Mouse (Mus musculus) retina, postnatal 7 days (tissue): ENCODE data around the gene Med24.

ENCODE experiments used
- DNase-seq: peaks from one replicate; pipeline ENCODE4 v3.0.0-alpha.2; 2012; ENCODE audit warnings: low read depth, low spot score

The Med24 gene

DNA sequence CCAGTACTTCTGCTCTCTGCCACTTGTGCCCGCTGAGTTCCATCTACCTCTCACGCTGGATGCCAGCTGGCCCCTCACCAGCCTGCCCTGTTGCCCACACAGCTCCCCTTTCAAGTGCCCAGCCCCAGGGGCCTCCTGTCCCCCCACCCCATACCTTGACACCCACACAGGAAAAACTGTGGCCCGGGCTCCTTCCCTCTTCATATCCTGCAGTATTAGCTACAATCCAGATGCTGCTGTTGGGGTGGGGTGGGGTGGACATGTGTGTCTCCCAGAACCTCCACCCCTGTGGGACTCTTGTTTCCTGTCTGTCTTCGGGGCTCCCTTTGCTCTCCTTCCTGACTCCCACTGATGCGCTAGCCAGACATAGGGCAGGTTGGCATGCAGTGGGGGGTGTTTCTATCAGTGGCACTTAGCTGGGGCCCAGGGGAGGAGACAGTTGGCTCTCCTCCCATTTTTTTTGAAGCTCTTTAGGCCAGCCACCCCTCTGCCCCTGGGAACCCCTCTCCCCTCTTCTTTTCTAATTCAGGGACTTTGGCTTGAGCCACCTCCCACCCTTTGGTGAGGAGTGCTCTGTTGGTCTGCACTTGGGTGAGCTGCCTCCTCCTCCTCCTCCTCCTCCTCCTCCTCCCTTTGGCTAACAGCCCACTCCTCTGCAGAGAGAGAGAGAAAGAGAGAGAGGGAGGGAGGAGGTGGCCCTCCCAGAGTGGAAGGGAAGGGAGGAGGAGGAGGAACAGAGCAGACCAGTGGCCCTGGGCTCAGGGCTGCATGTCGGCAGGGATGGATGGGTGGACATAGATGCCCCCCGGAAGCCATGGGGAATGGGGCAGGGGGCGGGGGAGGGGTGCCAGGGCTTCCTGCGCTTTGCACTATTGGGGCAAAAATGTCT is 36.4 kb upstream of the Med24 start:
- DNase-seq, result no peak

DNA sequence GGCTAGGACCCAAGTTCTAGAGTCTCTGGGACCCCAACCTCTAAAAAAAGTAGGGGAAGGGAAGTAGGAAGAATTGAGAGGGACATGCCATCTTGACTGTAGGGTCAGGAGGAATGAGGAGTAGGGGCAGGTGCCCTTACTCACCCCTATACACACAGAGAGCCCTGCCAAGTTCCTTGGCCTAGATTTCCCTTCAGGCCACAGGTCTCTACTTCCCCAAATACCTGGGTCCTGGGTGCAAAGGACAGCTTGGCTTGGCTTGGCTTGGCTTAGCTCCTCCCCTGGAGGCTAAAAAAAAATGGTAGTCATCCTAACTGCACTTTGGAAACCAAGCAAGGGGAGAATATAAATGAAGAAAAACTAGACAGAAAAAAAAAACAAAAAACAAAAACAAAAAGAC is 35.5 kb upstream of the Med24 start:
- DNase-seq, result no peak

DNA sequence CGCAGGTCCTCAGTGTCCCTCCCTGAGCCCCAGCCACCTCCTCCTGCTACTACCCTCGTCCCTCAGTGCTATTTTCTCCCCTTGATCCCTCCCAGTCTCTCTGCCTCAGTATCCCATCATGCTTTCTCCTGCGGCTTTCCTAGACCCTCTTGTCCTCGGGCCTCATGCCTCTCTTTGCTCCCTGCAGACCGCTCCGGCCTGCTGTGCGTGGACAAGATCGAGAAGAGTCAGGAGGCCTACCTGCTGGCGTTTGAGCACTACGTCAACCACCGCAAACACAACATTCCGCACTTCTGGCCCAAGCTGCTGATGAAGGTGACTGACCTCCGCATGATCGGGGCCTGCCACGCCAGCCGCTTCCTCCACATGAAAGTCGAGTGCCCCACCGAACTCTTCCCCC is 34.9 kb upstream of the Med24 start:
- no peak for DNase-seq

DNA sequence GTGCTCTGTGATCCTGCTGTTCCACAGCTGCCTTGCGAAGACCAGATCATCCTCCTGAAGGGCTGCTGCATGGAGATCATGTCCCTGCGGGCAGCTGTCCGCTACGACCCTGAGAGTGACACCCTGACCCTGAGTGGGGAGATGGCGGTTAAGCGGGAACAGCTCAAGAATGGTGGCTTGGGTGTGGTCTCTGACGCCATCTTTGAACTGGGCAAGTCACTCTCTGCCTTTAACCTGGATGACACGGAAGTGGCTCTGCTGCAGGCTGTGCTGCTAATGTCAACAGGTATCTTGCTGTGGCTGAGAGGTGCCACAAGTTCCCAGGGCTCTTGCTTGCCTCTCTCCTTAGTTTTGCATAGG is 34.2 kb upstream of the Med24 start:
- DNase-seq, result no peak

DNA sequence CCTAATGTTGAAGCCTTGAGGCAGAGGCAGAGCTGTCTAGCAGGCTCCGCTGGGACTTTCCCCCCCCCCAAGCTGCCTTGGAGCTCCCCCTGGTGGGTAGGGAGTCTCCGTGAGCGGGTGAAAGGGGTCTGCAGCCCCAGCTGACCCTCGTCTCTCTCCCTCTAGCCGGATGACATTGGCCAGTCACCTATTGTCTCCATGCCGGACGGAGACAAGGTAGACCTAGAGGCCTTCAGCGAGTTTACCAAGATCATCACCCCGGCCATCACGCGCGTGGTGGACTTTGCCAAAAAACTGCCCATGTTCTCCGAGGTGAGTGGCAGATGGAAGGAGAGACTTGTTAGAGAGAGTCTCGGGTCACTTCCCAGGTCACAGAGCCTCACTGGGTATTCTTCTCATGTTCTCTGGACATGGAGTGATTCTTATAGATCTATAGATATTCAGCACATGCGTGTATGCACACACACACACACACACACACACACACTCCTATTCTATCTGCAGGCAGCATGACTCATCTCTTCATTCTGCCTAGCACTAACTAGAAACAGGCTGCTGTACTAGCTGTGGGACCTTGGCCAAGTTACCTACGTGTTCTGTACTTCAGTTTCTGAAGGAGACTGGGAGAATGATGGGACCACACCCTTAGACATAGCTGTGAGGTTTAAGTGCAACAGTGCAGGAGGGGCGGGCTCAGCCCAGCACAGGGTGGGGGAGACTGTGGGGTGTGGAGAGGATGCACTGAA is 33.7 kb upstream of the Med24 start:
- DNase-seq, result no peak

DNA sequence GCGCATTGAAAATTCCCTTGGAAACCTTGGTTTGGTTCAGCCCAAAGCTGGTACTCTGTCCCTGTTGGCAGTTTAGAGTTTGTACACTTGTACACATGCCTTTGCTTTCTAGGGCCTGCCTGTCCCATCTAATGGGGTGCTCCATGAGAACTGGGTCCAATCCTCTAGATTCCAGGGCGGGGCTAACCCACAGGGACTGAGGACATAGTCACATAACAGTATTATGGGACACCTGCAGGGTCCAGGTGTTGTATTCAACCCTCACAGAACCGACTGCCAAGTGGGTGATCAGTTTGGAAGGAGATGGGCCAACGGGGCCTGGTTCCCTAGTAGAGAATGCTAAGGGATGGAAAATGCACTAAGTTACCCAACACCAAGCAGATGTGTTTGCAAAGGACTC is 32.7 kb upstream of the Med24 start:
- no peak for DNase-seq

DNA sequence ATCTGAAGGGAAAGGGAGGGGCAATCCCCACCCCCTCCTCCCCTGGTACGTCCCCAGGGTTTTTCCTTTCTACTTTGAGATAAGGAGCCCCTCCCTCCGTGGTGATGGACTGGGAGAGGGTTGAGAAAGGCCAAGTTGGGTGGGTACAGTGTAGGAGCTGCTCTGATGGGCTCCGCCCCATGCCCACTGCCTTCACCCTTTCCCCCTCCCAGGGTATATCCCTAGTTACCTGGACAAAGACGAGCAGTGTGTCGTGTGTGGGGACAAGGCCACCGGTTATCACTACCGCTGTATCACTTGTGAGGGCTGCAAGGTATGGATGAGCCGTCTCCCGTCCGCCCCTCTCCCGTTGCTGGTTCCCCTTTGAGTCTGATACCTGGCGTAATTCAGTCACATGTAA is 27.5 kb upstream of the Med24 start:
- DNase-seq, result no peak

DNA sequence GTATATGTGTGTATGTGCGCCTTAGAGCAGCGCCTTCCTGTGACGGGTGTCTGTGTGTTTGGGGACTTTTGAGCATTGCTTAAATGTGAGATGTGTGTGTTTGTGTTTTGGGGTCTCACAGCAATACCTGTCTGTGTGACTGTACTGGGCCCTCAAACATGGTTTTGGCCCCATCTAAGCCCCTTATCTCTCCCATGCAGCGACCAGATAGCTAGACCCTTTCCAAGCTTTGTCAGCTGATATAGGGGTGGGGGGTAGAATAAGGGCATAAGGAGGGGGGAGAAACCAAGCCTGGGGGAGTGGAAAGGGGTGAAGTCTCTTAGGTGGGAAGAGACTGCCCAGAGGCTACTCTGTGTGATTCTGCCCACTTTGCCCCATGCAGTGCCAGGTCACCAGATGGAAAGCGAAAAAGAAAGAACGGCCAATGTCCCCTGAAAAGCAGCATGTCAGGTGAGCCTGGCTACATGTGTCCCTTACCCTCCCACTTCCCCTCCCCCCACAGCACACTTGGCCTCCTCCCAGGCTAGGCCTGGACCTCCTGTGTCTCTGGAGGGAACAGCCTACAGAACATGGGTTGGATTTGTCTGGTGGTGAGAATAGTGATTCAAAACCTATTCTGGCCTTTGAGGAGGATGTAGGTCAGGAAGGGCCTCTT is 26.6 kb upstream of the Med24 start:
- DNase-seq, result no peak

DNA sequence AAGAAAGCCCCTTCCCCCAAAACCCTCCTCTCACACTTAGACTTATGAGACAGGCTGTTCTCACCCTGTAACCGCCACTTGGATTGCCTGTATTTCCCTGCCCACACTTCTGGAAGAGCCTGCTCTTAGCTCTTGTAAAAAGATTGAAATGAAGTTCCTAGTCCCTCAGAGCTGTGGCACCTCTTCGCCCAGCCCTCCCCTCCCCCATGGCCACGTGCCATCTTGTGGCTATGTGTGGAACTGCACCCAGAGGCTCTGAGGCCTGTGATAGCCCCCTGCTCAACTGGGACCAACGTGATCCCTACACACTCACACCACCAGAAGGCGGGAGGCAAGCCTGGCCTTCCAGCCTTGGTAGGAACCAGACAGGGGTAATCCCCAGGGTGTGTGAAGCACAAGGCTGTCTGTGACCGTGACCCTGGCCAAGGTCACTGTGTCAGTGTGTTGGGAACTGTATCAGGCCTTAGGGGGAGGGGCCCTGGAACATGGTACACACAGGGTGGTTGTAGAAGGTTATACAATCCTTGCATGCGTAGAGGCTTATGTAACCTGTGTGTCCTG is 25.5 kb upstream of the Med24 start:
- DNase-seq, result peak; percentile 76

DNA sequence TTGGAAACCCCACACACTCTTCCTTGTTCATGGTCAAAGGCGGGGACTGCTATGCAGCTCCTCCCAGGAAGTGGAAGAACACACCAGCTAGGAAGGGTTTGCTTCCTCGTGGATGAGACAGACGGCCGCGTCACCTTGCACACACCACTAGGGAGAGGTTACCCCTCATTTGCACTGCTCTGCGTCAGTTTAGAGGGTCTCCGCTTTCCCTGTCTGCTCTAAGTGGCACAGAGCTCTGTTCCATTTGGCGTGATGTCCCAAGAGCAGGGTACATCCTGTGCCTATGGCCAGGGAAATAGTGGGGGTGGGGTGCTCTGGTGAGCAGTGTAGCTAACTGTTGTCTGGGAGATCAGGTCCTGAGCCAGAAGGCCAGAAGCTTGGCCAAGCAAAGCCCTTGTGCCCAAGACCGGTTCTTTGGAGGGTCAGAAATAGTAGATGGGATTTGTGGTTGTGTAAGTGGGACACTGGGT is 25.0 kb upstream of the Med24 start:
- no peak for DNase-seq

DNA sequence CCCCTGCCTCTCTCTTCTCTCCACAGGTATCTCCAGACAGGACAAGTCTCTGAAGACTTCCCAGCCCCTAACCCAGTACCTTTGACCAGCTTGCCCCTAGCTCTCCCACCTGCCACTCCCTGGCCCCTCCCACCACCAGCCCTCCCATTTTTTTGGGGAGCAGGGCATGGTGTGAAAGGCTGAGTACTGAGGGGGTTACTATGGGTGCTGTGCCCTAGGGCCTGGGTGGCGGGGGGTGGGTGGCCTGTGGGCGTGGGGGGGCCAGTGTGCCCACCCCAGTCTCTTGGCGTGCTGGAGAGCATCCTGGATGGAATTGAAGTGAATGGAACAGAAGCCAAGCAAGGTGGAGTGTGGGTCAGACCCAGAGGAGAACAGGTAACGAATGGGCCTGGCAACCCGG is 24.0 kb upstream of the Med24 start:
- no peak for DNase-seq

DNA sequence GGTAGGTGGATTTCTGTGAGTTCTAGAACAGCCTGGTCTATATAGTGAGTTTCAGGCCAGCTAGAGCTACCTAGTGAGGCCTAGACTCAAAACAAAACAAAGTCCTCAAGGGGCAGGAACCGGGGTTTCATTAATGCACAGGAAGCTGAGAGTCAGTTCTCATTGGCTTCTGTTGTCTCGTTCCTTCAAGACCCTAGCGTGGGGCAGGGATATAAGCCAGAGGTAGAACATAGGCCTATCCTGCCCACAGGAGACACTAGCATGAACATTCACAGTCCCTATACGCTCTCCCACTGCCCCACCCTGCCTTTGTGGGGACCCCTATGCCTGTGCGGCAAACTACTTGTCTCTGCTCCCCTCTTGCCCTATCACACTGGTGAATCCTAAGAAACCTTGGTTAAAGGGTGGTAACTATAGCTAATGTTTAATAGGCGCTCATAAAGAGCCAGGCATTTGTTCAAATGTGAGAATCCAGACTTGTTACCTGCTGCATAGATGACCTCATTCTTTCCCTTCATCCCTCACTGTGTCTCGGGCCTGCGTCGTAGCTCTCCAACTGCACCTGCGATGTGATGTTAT is 23.4 kb upstream of the Med24 start:
- DNase-seq, result no peak

DNA sequence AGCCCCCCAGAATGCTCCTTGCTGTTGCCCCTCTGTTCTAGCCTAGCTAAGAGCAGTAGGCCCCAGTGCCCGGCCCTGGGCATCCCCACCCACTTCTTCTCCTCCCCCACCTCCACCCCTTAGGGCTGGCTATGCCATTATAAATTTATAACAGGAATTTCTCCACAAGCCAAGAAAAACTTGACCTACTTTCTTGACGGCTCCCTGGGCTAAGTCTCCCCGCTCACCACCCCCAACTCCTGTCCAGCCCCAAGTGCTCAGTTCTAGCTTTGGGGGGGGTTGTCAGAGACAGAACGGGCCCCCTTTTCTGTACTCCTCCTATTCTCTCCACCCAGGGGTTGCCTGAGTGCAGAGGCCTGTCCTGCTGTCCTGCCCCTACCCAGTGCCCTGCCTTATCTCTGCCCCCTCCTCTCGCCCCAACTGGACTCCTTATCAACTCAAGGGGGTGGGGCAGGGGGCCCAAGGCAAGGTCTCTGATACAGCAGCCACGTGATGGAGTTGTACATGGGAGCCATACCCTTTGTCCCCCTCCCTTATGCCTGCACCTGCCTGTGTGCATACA is 22.1 kb upstream of the Med24 start:
- no peak for DNase-seq

DNA sequence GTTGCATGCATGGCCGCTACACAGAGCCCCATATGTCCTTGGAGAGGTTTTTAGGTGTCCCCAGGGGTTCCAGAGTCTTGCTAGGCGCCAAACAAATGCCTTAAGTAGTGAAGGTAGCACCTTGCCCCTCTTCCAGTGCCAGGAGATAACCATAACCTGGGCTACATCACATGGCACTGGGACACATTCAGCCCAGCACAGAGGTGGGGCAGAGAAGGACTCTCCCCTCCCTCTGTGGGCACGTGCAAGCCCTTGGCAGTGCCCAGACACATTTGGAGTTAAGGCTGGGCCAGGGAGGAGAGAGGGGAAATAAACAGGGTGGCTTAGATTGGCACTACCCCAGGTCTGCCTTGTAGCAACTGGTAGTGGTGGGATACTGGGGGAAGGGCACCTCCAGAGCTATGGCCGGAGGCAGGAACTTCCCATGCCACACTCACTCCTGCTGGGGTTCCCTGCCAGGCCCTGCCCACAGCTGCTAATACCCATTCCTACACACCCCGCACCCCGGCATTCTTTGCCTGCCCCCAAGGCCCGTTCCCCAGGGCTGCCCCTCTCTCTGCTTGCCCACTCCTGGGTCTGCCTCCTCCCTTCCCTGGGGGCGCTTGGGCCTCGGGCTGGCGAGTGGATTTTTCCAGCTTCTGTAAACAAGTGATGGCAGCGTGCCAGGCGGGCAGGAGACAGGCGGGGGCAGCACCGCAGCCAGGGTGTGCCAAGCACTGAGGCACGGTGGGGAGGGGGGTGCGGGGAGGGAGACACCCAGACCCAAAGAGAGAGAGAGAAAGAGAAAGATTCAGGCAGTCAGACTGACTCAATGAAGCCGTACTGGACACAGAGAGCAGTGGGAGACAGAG is 21.3 kb upstream of the Med24 start:
- no peak for DNase-seq

DNA sequence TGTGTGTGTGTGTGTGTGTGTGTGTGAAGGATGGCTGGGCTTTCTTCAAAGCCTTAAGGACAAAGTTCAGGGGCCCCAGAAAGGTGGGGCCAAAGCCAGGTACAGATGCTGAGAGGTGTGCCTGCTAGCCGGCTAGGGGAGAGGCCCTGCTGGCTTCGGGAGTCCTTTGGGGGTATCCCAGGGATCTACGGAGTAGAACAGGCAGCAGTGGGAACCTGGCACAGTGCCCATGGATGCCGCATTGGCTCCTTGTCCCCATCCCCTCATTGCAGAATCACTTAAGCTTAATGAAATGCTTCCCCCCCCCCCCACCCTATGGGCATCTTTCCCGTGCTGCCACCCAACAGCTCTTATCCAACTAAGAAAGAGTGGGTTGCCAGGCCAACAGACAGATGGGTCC is 20.5 kb upstream of the Med24 start:
- DNase-seq, result no peak

DNA sequence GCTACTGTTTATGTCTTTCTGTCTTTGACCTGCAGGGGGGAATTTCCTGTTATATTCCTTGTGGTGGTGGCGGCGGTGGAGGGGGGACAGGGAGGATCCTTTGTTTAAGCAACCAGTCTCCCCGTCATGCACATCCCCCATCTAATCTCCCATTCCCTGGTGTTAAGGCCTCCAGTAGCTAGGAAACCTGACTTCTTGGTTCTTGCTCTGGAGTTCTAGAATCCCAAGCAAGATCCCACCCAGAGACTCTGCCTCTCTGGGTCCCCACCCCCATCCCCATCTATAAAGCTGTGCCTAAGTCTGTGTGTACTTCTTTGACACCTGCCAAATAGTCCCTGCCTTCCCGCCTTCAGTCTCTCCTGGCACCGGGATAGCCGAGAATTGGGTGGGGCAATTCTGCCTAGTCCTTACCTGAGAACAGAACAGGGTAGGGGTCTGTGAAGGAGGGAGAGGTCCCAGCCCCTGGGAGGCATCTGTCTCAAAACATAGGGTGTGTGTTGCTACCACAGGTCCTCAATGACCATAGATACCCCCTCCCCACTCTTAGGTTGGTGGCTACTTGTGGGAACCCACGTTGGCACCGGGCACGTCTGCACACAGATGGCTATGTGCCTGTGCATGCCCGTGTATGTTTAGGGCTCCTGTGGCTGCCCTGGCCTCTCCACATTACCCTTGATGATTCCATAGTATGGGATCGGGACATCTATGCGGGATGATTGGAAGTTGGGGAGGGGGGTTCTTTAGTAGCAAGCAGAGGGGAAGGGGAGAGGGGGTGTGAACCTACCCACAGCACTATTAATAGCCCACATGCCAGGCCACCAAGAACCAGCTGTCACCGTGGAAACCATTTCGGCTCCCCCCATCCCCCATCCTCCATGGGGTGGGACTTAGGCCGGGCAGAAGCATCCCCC is 19.5 kb upstream of the Med24 start:
- no peak for DNase-seq

DNA sequence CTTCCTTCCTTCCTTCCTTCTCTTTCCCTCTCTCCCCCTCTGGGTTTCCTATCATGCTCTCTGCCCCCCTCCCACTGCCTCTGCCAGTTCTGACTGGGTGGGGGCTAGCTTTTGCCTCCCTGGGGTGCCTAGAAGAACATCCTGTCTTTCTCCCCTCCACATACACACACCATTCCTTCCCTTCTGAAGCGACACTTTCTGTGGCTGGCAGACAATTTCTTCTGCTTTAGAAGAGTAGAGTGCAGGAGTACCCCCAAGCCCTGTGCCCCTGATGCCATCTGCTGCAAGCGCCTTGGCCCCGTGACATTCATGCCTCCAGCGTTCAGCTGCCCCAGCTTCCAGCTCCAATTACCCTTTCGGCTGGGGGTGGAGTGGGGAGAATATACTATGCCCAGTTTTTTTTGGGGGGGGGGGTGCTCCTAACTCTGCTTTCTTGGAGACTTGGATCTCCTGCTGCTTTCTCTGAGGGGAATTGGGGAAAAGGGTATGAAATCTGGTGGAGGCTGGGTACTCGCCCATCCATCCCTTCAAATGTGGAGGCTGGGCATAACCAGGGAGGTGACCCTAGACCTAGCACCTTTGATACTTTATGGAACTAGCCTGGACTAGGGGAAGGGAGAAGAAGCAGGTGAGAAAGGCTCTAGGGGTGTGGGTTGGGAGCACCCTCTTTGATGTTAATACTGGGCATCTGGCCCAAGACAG is 18.7 kb upstream of the Med24 start:
- DNase-seq, result no peak

DNA sequence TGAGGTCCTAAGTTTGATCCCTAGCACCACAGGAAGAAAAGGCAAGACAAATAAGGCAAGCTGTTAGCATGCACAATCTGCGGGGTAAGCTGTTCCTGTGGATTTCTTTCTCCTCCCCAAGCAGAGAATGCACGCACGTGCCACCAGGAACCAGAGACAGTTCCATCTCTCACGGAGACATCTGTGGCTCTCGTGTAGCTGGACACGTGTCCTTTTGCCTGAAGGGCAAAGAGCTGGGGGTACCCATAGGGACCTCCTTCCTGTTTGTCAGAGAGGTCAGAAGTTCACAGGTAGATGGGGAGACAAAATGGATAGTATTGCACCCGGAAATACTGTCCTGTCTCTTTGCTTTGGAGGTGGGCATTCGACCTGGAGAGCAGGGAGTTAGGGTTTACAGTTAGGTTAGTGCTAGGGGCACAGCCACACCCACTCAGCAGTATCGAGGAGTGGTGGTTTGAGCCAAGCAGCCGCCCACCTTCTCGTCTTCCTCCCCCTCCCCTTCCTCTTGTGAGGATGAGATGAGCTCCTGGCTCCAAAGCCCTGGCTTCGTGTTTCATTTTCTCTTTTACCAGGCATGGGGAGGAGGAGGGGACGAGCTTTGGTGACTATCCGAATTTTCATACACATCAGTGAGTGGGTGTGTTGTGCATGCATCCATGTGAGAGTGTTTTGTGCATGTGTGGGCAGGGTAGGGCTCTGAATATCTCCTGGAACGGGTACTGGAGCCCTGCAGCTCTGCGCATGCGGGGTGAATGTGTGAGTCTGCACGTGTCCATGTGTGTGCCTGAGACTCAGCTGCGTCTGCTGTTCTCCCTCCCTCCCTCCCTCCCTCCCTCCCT is 17.8 kb upstream of the Med24 start:
- no peak for DNase-seq
